Mouse (Mus musculus) limb, embryonic 13.5 days (tissue): ENCODE data around the gene Foxp4. TPM values are rescaled to one million over a fixed set of nuclear protein-coding genes. Genes with fewer than 3 reads are reported as not detected.
A peak's percentile ranks its signal among the peaks of the same experiment; 100 is the strongest.
"Not testable (repeated sequence)": the region's sequence is repeated elsewhere in the genome, so short reads cannot be mapped to it uniquely, and the experiment has no call there.

Experiments used
- ATAC-seq: fragments of 200-750 bp; cut with Nextera tagmentation; 2 replicates; pipeline ENCODE4 v1.8.0; 2017; ENCODE audit warnings: low read depth, moderate number of reproducible peaks, moderate TSS enrichment; ENCODE audit not compliant: low FRiP score
- H3K27ac ChIP-seq: fragments of 300-500 bp; sonication (generic); 2 replicates; pipeline ENCODE4 v1.5.1; 2015; ENCODE audit warnings: inconsistent platforms, mild to moderate bottlenecking, moderate library complexity
- H3K27me3 ChIP-seq: fragments of 300-500 bp; sonication (generic); 2 replicates; pipeline ENCODE4 v1.6.1; 2015; ENCODE audit warnings: mild to moderate bottlenecking, inconsistent platforms
- H3K36me3 ChIP-seq: fragments of 300-500 bp; sonication (generic); 2 replicates; pipeline ENCODE4 v1.6.1; 2015; ENCODE audit warnings: inconsistent platforms, mild to moderate bottlenecking, moderate library complexity
- H3K4me1 ChIP-seq: fragments of 300-500 bp; sonication (generic); 2 replicates; pipeline ENCODE4 v1.6.1; 2015; ENCODE audit warnings: inconsistent platforms
- H3K4me2 ChIP-seq: fragments of 300-500 bp; sonication (generic); replicated peaks from 2 replicates; pipeline ENCODE4 v1.6.1; 2015; ENCODE audit warnings: inconsistent platforms, mild to moderate bottlenecking, moderate library complexity
- H3K4me3 ChIP-seq: fragments of 300-500 bp; sonication (generic); 2 replicates; pipeline ENCODE4 v1.5.1; 2015; ENCODE audit warnings: moderate library complexity, mild to moderate bottlenecking, inconsistent platforms
- H3K9ac ChIP-seq: fragments of 300-500 bp; sonication (generic); 2 replicates; pipeline ENCODE4 v1.6.1; 2015; ENCODE audit warnings: mild to moderate bottlenecking, inconsistent platforms
- H3K9me3 ChIP-seq: fragments of 300-500 bp; sonication (generic); 2 replicates; pipeline ENCODE4 v1.6.1; 2016; ENCODE audit warnings: inconsistent platforms
- WGBS: fragments of 180-500 bp; shearing (Covaris S2); methylation state at CpG from one replicate; pipeline ENCODE4 v1.1.7; 2015; 5-methylcytosine and 5-hydroxymethylcytosine counted together
- polyA plus RNA-seq: library from polyadenylated mRNA; unstranded; fragments of >200 nt; fragmentation: Nextera tagmentation; extraction: Ambion mirVana; gene quantifications from 2 replicates; pipeline ENCODE4 v1.2.1, GENCODE M21; 2015

The Foxp4 gene
- polyA plus RNA-seq, 1 experiment from 2014 or later = 30.2 TPM

GRCm38 (mm10) chr17:47866037-47866436 lies 58.4 kb downstream of the Foxp4 start:
- no peak overlapping the region for H3K4me2 ChIP-seq
- 62% methylated on average over 10 of the region's 10 CpGs for WGBS
- no peaks in the 10 kb centered on the region for H3K27me3 ChIP-seq
- peaks cover 47% of the 10 kb centered on the region for H3K36me3 ChIP-seq
- H3K4me3 ChIP-seq = no peak overlapping the region
- H3K9ac ChIP-seq = no peak overlapping the region; the same call in 1 of the 2 replicates
- no peak for ATAC-seq
- no peaks in the 10 kb centered on the region for H3K9me3 ChIP-seq
- H3K4me1 ChIP-seq = peaks cover 24% of the 10 kb centered on the region
- H3K27ac ChIP-seq = no peak overlapping the region; the same call in 1 of the 2 replicates

DNA sequence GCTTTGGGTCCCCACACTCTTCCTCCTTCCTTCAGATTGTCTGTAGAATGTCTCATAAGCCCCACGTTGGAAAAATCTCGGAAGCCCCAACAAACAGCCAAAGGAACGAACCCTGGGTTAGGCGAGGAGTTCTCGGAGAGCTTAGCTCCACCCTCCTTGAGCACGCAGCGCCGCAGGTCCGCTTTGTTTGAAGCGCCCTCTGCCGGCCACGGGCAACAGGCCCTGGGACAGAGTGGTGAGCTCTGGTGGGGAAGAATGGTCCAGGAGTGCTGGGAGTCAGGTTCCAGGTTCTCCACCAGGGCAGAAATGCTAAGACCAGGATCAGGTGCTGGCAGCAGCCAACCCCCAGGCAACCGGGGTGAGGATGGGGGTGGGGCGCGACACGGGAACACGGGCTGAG lies 59.9 kb downstream of the Foxp4 start:
- no peak overlapping the region for H3K4me3 ChIP-seq
- H3K4me2 ChIP-seq = peak overlapping the region; percentile 35
- ATAC-seq = peak; percentile 82
- peak overlapping the region; percentile 81; the same call in 1 of the 2 replicates for H3K27ac ChIP-seq
- H3K36me3 ChIP-seq = peaks cover 32% of the 10 kb centered on the region
- H3K9me3 ChIP-seq = no peaks in the 10 kb centered on the region
- H3K27me3 ChIP-seq = no peaks in the 10 kb centered on the region
- WGBS = 2% methylated on average over 17 of the region's 17 CpGs
- peaks cover 31% of the 10 kb centered on the region for H3K4me1 ChIP-seq
- no peak overlapping the region for H3K9ac ChIP-seq

- no peaks in the 10 kb centered on the region for H3K9me3 ChIP-seq
- H3K9ac ChIP-seq = peak overlapping the region; percentile 45
- peaks cover 31% of the 10 kb centered on the region for H3K4me1 ChIP-seq
- peak; percentile 49; the same call in 1 of the 2 replicates for ATAC-seq
- H3K27me3 ChIP-seq = no peaks in the 10 kb centered on the region
- WGBS = 22% methylated on average over 11 of the region's 11 CpGs
- peaks cover 21% of the 10 kb centered on the region for H3K36me3 ChIP-seq
- peak overlapping the region; percentile 17 for H3K4me2 ChIP-seq
- H3K4me3 ChIP-seq = no peak overlapping the region
- peak overlapping the region; percentile 81 for H3K27ac ChIP-seq
Observed at GRCm38 (mm10) chr17:47863437-47863836, 61.0 kb downstream of the Foxp4 start.

DNA sequence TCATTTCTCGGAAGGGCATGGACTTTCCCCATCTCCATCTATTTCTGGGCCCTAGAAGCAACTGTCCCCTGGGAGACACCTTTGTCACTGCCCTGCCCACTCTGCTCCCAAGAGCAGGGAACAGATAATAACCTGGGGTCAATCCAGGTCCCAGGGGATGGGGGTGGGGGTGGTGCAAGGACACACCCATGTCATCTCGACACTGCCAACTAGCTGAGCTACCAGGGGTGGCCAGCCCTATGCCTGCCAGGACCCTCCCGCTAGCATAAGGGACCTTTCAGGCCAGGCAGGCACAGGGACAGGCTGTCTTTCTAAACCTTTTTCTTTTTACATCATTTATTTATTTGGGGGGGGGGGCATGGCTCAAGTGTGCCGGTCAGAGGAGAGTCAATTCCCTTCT lies 61.4 kb downstream of the Foxp4 start:
- peak overlapping the region; percentile 81 for H3K27ac ChIP-seq

GRCm38 (mm10) chr17:47855544-47855943 lies 68.9 kb downstream of the Foxp4 start:
- no peak overlapping the region for H3K9ac ChIP-seq
- peaks cover 14% of the 10 kb centered on the region for H3K4me1 ChIP-seq
- H3K27me3 ChIP-seq = 0 out of 2 replicates have a peak, but pooled peaks cover 7% of the 10 kb centered on the region
- no peak for ATAC-seq
- no peaks in the 10 kb centered on the region for H3K36me3 ChIP-seq
- 79% methylated on average over 4 of the region's 4 CpGs for WGBS
- H3K4me2 ChIP-seq = no peak overlapping the region
- H3K27ac ChIP-seq = no peak overlapping the region
- H3K9me3 ChIP-seq = peaks cover 12% of the 10 kb centered on the region; the same call in 1 of the 2 replicates
- H3K4me3 ChIP-seq = no peak overlapping the region

More for the DNA sequence above, 61.4 kb downstream of the Foxp4 start:
- H3K9me3 ChIP-seq = 0 out of 2 replicates have a peak, but pooled peaks cover under 1% of the 10 kb centered on the region
- peaks cover 31% of the 10 kb centered on the region for H3K4me1 ChIP-seq
- no peak overlapping the region for H3K4me3 ChIP-seq
- H3K4me2 ChIP-seq = peak overlapping the region; percentile 17
- peak overlapping the region; percentile 45; the same call in 1 of the 2 replicates for H3K9ac ChIP-seq
- H3K27me3 ChIP-seq = no peaks in the 10 kb centered on the region
- ATAC-seq = no peak
- peaks cover 17% of the 10 kb centered on the region for H3K36me3 ChIP-seq
- 65% methylated on average over 4 of the region's 4 CpGs for WGBS

GRCm38 (mm10) chr17:47854908-47855307 lies 69.5 kb downstream of the Foxp4 start:
- H3K27ac ChIP-seq = no peak overlapping the region
- 78% methylated on average over 8 of the region's 8 CpGs for WGBS
- H3K9me3 ChIP-seq = peaks cover 12% of the 10 kb centered on the region; the same call in 1 of the 2 replicates
- no peaks in the 10 kb centered on the region for H3K36me3 ChIP-seq
- no peak for ATAC-seq
- H3K4me3 ChIP-seq = no peak overlapping the region
- H3K4me1 ChIP-seq = peaks cover 10% of the 10 kb centered on the region
- no peak overlapping the region for H3K4me2 ChIP-seq
- H3K27me3 ChIP-seq = 0 out of 2 replicates have a peak, but pooled peaks cover 7% of the 10 kb centered on the region
- no peak overlapping the region for H3K9ac ChIP-seq

DNA sequence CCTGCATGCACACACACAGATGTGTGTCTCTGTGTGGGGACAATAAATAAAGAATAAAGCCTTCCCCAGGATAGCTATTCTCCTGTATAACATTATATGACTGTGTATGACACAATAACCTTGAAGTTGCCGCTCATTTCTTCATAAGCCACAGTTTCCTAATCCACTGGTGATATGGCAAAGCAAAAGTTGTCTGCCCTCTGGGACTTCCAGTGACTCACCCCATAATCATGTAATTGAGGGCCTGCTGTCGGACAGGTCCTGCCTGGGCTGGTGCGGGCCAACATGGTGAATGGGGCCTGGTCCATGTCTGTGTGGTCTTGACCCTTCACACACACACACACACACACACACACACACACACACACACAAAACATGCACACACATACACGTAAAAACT lies 70.7 kb downstream of the Foxp4 start:
- H3K36me3 ChIP-seq = no peaks in the 10 kb centered on the region
- WGBS = 76% methylated on average over 4 of the region's 4 CpGs
- no peak overlapping the region for H3K27ac ChIP-seq
- peaks cover 12% of the 10 kb centered on the region; the same call in 1 of the 2 replicates for H3K9me3 ChIP-seq
- no peak for ATAC-seq
- H3K9ac ChIP-seq = no peak overlapping the region
- H3K27me3 ChIP-seq = 0 out of 2 replicates have a peak, but pooled peaks cover 7% of the 10 kb centered on the region
- H3K4me3 ChIP-seq = no peak overlapping the region
- H3K4me2 ChIP-seq = no peak overlapping the region
- peaks cover 10% of the 10 kb centered on the region for H3K4me1 ChIP-seq

DNA sequence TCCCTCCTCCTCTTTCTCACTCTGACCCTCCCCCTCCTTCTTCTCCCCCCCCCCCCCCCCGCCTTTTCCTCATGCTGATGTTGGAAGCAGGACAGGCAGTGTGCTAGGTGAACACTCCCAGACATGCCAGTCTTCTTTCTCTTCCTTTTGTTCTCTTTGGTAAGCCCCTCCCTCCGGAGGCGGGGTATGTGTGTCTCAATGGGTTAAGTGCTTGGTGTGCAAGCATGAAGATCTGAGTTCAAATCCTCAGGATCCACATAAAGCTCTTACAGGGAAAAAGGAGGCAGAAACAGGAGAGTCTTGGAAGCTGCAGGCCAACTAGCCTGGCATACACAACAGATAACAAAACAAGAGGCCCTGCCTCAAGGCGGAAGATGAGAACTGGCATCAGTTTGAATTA lies 71.1 kb downstream of the Foxp4 start:
- H3K27ac ChIP-seq = no peak overlapping the region
- peaks cover 12% of the 10 kb centered on the region; the same call in 1 of the 2 replicates for H3K9me3 ChIP-seq
- H3K4me1 ChIP-seq = peaks cover 10% of the 10 kb centered on the region
- 0 out of 2 replicates have a peak, but pooled peaks cover 7% of the 10 kb centered on the region for H3K27me3 ChIP-seq
- no peaks in the 10 kb centered on the region for H3K36me3 ChIP-seq
- no peak overlapping the region for H3K9ac ChIP-seq
- H3K4me2 ChIP-seq = no peak overlapping the region
- H3K4me3 ChIP-seq = no peak overlapping the region
- no peak for ATAC-seq
- whole genome bisulfite sequencing = 93% methylated on average over 3 of the region's 4 CpGs

DNA sequence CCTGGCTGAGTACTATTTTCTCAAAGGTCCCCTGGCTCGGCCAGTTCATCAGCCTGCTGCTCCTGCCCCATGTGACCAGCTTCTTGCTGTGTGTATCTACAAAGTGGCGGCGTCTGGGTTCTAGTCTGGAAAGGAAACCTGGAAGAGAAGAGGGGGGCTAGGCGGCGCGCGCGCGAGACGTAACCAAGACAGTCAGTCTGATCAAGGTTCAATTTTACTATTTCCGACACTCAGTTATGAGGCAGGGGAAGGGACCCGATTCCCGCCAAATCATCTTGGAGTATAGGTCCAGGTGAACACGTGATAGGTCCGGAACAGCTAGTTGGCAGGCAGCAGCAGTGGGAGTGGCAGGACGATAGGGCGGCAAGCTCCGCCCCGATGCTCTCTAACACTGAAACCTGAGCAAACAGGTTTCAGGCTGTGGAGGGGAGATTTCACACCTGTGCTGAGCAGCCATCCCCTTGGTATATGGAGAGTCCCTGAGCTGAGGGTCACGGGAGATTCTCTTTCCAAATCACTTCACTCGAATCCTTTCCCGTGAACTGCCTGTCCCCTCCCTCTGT lies 72.6 kb downstream of the Foxp4 start:
- peaks cover 10% of the 10 kb centered on the region for H3K4me1 ChIP-seq
- 11% methylated on average over 22 of the region's 22 CpGs for WGBS
- peak overlapping the region; percentile 66 for H3K4me2 ChIP-seq
- peak; percentile 51; the same call in 1 of the 2 replicates for ATAC-seq
- not testable (repeated sequence) for H3K27me3 ChIP-seq, H3K9me3 ChIP-seq, H3K36me3 ChIP-seq, H3K27ac ChIP-seq
- H3K9ac ChIP-seq = peak overlapping the region; percentile 31
- H3K4me3 ChIP-seq = peak overlapping the region; percentile 27

- H3K36me3 ChIP-seq = no peaks in the 10 kb centered on the region
- no peak overlapping the region for H3K27ac ChIP-seq
- no peak overlapping the region for H3K4me3 ChIP-seq
- no peak for ATAC-seq
- peaks cover 3% of the 10 kb centered on the region; the same call in 1 of the 2 replicates for H3K9me3 ChIP-seq
- H3K4me2 ChIP-seq = no peak overlapping the region
- 70% methylated on average over 7 of the region's 7 CpGs for whole genome bisulfite sequencing
- H3K9ac ChIP-seq = no peak overlapping the region
- H3K4me1 ChIP-seq = peaks cover 10% of the 10 kb centered on the region
- H3K27me3 ChIP-seq = 0 out of 2 replicates have a peak, but pooled peaks cover 7% of the 10 kb centered on the region
Observed at GRCm38 (mm10) chr17:47850639-47851314, 73.7 kb downstream of the Foxp4 start.

GRCm38 (mm10) chr17:47850035-47850434 lies 74.4 kb downstream of the Foxp4 start:
- Histone ChIP-seq H3K4me3 (no peak overlapping the region), H3K27me3 (0 out of 2 replicates have a peak, but pooled peaks cover 7% of the 10 kb centered on the region), H3K9me3 (no peaks in the 10 kb centered on the region), H3K4me2 (no peak overlapping the region), H3K4me1 (peaks cover 10% of the 10 kb centered on the region), H3K27ac (no peak overlapping the region), H3K9ac (no peak overlapping the region), H3K36me3 (no peaks in the 10 kb centered on the region)
- no peak for ATAC-seq
- 87% methylated on average over 3 of the region's 3 CpGs for WGBS

GRCm38 (mm10) chr17:47847985-47848384 lies 76.5 kb downstream of the Foxp4 start:
- H3K4me3 ChIP-seq = no peak overlapping the region
- H3K4me1 ChIP-seq = peaks cover 10% of the 10 kb centered on the region
- H3K27ac ChIP-seq = no peak overlapping the region
- H3K27me3 ChIP-seq = 0 out of 2 replicates have a peak, but pooled peaks cover 7% of the 10 kb centered on the region
- H3K36me3 ChIP-seq = no peaks in the 10 kb centered on the region
- H3K9ac ChIP-seq = no peak overlapping the region
- H3K9me3 ChIP-seq = no peaks in the 10 kb centered on the region
- no peak for ATAC-seq
- 88% methylated on average over 6 of the region's 6 CpGs for WGBS
- no peak overlapping the region for H3K4me2 ChIP-seq
